Mouse (Mus musculus) ES-E14 (cell line): Measurements from ENCODE around the gene Wdr63.

ENCODE experiments used
- CHD2 ChIP-seq: IDR thresholded peaks from 2 replicates; pipeline ENCODE4 v1.6.1; 2014; ENCODE audit warnings: mild to moderate bottlenecking, low read depth, low read length, inconsistent platforms
- MAFK ChIP-seq: IDR thresholded peaks from 2 replicates; pipeline ENCODE4 v1.6.1; 2014; ENCODE audit warnings: mild to moderate bottlenecking, low read depth, low read length, inconsistent platforms; ENCODE audit not compliant: insufficient read depth

GRCm38 (mm10) chr3:146022232-146022631 lies 85.7 kb downstream of the Wdr63 start:
- TF ChIP-seq MAFK (no peak), CHD2 (no peak)
